Mouse (Mus musculus): Measurements from ENCODE around the gene Slc44a3. TPM values are rescaled to one million over a fixed set of nuclear protein-coding genes. Genes with fewer than 3 reads are reported as not detected.

Slc44a3 gene
- polyA plus RNA-seq, 1 experiment, result 2.3 TPM

- TF ChIP-seq E2F4 (IDR thresholded peaks at IDR 0.05; ENCODE audit: insufficient read depth) (no peak), MYOG (IDR thresholded peaks at IDR 0.05; ENCODE audit: control insufficient read depth in 1 of 3, insufficient read depth in 1 of 3, insufficient read length in 2 of 3, low read depth in 2 of 3) (no peak), POLR2AphosphoS2 (IDR thresholded peaks at IDR 0.05; ENCODE audit: insufficient read length, low read depth) (no peak), USF1 (IDR thresholded peaks at IDR 0.05; ENCODE audit: low read depth) (no peak), SRF (IDR thresholded peaks at IDR 0.05; ENCODE audit: control insufficient read depth, insufficient read length, low read depth) (no peak)
- no peak overlapping the region for H3ac ChIP-seq (ENCODE audit: control insufficient read depth, insufficient read length)
- no peak overlapping the region for H3K4me3 ChIP-seq
- no peaks in the 10 kb centered on the region for H3K79me2 ChIP-seq (ENCODE audit: control insufficient read depth, insufficient read depth)
- no peaks in the 10 kb centered on the region for H3K27me3 ChIP-seq (ENCODE audit: control insufficient read depth, insufficient read depth, insufficient read length)
- H3K4me2 ChIP-seq (ENCODE audit: low read depth), result peak overlapping the region; percentile 65
- no peaks in the 10 kb centered on the region for H3K36me3 ChIP-seq (ENCODE audit: control insufficient read depth, insufficient read depth)
Observed at GRCm38 (mm10) chr3:121418251-121418601, 114.0 kb downstream of the Slc44a3 start.

DNA sequence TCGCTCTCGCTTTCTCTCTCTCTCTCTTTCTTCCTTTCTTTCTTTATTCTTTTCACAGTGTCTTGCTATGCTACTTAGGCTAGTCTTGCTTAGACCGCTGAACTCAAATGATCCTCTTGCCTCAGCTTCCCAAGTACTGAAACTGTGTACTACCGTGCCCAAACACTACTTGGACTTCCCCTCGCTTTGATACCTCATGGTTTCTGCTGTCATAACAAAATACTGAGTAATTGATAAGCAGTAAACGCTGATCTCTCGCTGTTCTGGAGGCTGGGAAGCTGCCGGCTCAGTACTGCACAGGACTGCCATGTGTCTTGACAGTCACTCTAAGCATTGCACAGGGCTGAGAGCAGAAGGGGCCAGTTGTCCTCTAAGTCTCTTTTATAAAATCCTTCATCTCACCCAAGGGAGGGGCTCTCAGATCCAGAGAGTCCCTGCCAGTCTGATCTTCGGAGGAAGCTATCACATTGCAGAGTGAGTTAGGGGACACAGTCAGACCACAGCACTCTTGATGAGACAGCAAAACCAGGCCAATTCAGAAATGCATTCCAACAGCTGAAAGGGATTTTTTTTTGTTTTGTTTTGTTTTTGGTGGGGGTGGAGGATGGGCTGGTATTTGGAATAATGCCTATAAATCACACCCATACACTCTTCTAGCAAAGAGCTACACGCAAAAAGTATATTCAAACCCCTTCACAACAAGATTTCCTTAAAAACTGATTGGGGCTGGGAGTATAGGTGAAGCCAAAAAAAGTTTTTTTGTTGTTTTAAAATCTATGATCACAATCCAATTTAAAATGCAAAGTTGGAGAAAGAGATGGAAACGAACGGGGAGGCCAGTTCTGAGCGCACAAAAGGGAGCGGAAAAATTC lies 114.6 kb downstream of the Slc44a3 start:
- Histone ChIP-seq H3K27me3 (ENCODE audit: control insufficient read depth, insufficient read depth, insufficient read length) (no peaks in the 10 kb centered on the region), H3K4me2 (ENCODE audit: low read depth) (peak overlapping the region; percentile 65), H3K4me3 (no peak overlapping the region), H3ac (ENCODE audit: control insufficient read depth, insufficient read length) (no peak overlapping the region), H3K79me2 (ENCODE audit: control insufficient read depth, insufficient read depth) (no peaks in the 10 kb centered on the region), H3K36me3 (ENCODE audit: control insufficient read depth, insufficient read depth) (no peaks in the 10 kb centered on the region)
- TF ChIP-seq TCF12 (IDR thresholded peaks at IDR 0.05; ENCODE audit: insufficient read depth, poor library complexity, severe bottlenecking) (no peak), SRF (IDR thresholded peaks at IDR 0.05; ENCODE audit: control insufficient read depth, insufficient read length, low read depth) (no peak), MYOG (IDR thresholded peaks at IDR 0.05; ENCODE audit: control insufficient read depth in 1 of 3, insufficient read depth in 1 of 3, insufficient read length in 2 of 3, low read depth in 2 of 3) (no peak), USF1 (IDR thresholded peaks at IDR 0.05; ENCODE audit: low read depth) (no peak), E2F4 (IDR thresholded peaks at IDR 0.05; ENCODE audit: insufficient read depth) (no peak), TCF3 (IDR thresholded peaks at IDR 0.05; ENCODE audit: insufficient read length, low read depth) (no peak), REST (IDR thresholded peaks at IDR 0.05; ENCODE audit: insufficient read depth, insufficient read length) (no peak), MAX (IDR thresholded peaks at IDR 0.05; ENCODE audit: low read depth) (no peak), POLR2A (IDR thresholded peaks at IDR 0.05; ENCODE audit: insufficient read length, low read depth) (no peak), CEBPB (IDR thresholded peaks at IDR 0.05; ENCODE audit: insufficient read depth, poor library complexity, severe bottlenecking) (no peak), MYOD1 (IDR thresholded peaks at IDR 0.05; ENCODE audit: control insufficient read depth in 1 of 3, insufficient read length in 2 of 3, low read depth in 2 of 3) (no peak), POLR2AphosphoS2 (IDR thresholded peaks at IDR 0.05; ENCODE audit: insufficient read length, low read depth) (no peak)

DNA sequence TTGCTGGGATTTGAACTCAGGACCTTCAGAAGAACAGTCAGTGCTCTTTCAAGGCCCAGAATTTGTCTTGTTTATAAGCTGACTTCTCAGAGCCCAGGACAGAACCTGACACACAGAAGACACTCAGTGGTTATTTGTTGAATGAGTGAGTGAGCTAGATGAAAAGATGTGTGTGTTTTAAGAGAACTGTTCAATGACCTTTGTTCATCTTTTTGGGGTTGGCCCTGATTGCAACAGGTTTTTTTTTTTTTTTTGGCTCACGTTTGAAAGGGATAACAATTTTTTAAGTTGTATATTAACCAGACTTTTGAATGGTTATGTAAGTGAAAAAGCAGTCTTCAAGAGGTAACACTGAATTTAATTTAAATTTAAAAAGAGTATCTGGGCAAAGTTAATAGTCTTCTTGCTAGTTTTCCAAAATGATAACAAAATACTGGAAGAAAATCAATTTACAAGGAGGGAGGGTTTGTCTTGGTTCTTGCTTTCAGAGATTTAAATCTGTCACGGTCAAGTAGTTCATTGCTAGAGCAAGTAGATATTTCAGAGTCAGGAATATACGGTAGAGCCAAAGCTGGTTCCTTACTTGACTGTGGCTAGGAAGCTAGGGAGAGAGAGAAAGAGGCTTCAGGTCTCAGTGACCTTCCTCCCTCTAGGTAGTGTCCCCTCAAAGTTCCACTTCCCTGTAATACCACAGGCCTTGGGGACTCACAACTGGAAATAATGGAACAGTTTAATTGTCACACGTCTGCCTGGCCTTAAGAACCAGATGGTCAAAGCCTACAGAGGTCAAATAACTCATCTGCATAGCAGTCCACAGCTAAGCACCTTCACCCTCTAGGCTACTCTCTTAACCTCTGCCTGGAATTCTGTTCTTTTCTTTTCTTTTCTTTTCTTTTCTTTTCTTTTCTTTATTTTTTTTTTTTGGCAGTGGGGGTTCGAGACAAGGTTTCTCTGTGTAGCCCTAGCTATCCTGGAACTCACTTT lies 115.7 kb downstream of the Slc44a3 start:
- Histone ChIP-seq H3K36me3 (ENCODE audit: control insufficient read depth, insufficient read depth) (no peaks in the 10 kb centered on the region), H3ac (ENCODE audit: control insufficient read depth, insufficient read length) (no peak overlapping the region), H3K4me3 (no peak overlapping the region), H3K27me3 (ENCODE audit: control insufficient read depth, insufficient read depth, insufficient read length) (no peaks in the 10 kb centered on the region), H3K4me2 (ENCODE audit: low read depth) (no peak overlapping the region), H3K79me2 (ENCODE audit: control insufficient read depth, insufficient read depth) (no peaks in the 10 kb centered on the region)
- TF ChIP-seq MYOD1 (IDR thresholded peaks at IDR 0.05; ENCODE audit: control insufficient read depth in 1 of 3, insufficient read length in 2 of 3, low read depth in 2 of 3), result no peak
- TF ChIP-seq TCF3 (IDR thresholded peaks at IDR 0.05; ENCODE audit: insufficient read length, low read depth), result no peak
- TF ChIP-seq POLR2AphosphoS2 (IDR thresholded peaks at IDR 0.05; ENCODE audit: insufficient read length, low read depth), result no peak
- no peak for TF ChIP-seq SRF (IDR thresholded peaks at IDR 0.05; ENCODE audit: control insufficient read depth, insufficient read length, low read depth)
- no peak for TF ChIP-seq POLR2A (IDR thresholded peaks at IDR 0.05; ENCODE audit: insufficient read length, low read depth)
- no peak for TF ChIP-seq MAX (IDR thresholded peaks at IDR 0.05; ENCODE audit: low read depth)
- no peak for TF ChIP-seq MYOG (IDR thresholded peaks at IDR 0.05; ENCODE audit: control insufficient read depth in 1 of 3, insufficient read depth in 1 of 3, insufficient read length in 2 of 3, low read depth in 2 of 3)

DNA sequence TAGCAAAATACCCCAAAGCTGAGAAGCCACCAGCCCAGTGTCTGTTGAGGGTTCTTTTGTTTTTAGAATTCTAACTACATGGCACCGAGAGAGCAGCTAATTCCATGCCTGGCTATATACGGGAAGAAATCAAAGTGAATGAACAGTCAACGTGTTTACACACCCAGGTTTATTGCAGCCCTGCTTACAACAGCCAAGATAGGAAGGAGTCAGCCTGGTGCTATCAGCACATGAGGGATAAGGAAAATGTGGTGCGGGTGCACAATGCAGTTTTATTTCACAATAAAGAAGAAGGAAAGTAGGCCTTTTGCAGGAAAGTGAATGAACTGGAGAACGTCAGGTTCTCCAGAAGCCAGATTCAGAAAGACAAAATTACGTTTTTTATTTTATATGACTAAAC lies 120.8 kb downstream of the Slc44a3 start:
- no peaks in the 10 kb centered on the region for H3K27me3 ChIP-seq (ENCODE audit: control insufficient read depth, insufficient read depth, insufficient read length)
- no peak for TF ChIP-seq TCF3 (IDR thresholded peaks at IDR 0.05; ENCODE audit: insufficient read length, low read depth)
- TF ChIP-seq SRF (IDR thresholded peaks at IDR 0.05; ENCODE audit: control insufficient read depth, insufficient read length, low read depth), result no peak
- no peak for TF ChIP-seq MAX (IDR thresholded peaks at IDR 0.05; ENCODE audit: low read depth)
- TF ChIP-seq POLR2A (IDR thresholded peaks at IDR 0.05; ENCODE audit: insufficient read length, low read depth), result no peak
- TF ChIP-seq MYOG (IDR thresholded peaks at IDR 0.05; ENCODE audit: control insufficient read depth in 1 of 3, insufficient read depth in 1 of 3, insufficient read length in 2 of 3, low read depth in 2 of 3), result no peak
- no peak for TF ChIP-seq USF1 (IDR thresholded peaks at IDR 0.05; ENCODE audit: low read depth)
- no peak for TF ChIP-seq POLR2AphosphoS2 (IDR thresholded peaks at IDR 0.05; ENCODE audit: insufficient read length, low read depth)
- TF ChIP-seq MYOD1 (IDR thresholded peaks at IDR 0.05; ENCODE audit: control insufficient read depth in 1 of 3, insufficient read length in 2 of 3, low read depth in 2 of 3), result no peak
- TF ChIP-seq CEBPB (IDR thresholded peaks at IDR 0.05; ENCODE audit: insufficient read depth, poor library complexity, severe bottlenecking), result no peak
- no peak overlapping the region for H3K4me3 ChIP-seq
- no peak overlapping the region for H3ac ChIP-seq (ENCODE audit: control insufficient read depth, insufficient read length)
- H3K79me2 ChIP-seq (ENCODE audit: control insufficient read depth, insufficient read depth), result no peaks in the 10 kb centered on the region
- no peaks in the 10 kb centered on the region for H3K36me3 ChIP-seq (ENCODE audit: control insufficient read depth, insufficient read depth)
- H3K4me2 ChIP-seq (ENCODE audit: low read depth), result no peak overlapping the region

Other genes starting within 250 kb of the Slc44a3 start
- 0.13 TPM for gene Tmem56, start 249.3 kb downstream of the Slc44a3 start, polyA plus RNA-seq (2012; fragmentation: generic; extraction: Trizol)
- gene Alg14, start 240.6 kb downstream of the Slc44a3 start, polyA plus RNA-seq (2012; fragmentation: generic; extraction: Trizol), result 14.8 TPM
- 589 TPM for gene Cnn3, start 105.9 kb downstream of the Slc44a3 start, polyA plus RNA-seq (2012; fragmentation: generic; extraction: Trizol)
- not detected for gene 4930432M17Rik, start 138.4 kb upstream of the Slc44a3 start, polyA plus RNA-seq (2012; fragmentation: generic; extraction: Trizol)
- 3.6 TPM for gene F3, start 191.1 kb upstream of the Slc44a3 start, polyA plus RNA-seq (2012; fragmentation: generic; extraction: Trizol)

Measured in myocyte (in vitro differentiated cells).